Mouse (Mus musculus) heart, postnatal 0 days (tissue): ENCODE measurements around the gene 2810021J22Rik.

ENCODE experiments used
- CTCF ChIP-seq: IDR thresholded peaks from 2 replicates; pipeline ENCODE4 v1.5.1; 2016; ENCODE audit warnings: antibody characterized with exemption, control low read depth, low read depth
- EP300 ChIP-seq: IDR thresholded peaks from 2 replicates; pipeline ENCODE4 v1.6.1; 2016; ENCODE audit warnings: antibody characterized with exemption, low read depth

- TF ChIP-seq EP300, result peak; percentile 53; the same call in 1 of the 2 replicates
- TF ChIP-seq CTCF, result no peak
Measured at GRCm38 (mm10) chr11:58846919-58847461, 20.0 kb upstream of the 2810021J22Rik start, which contains the start of gene Gm12258.
